Mouse (Mus musculus) hindbrain, embryonic 12.5 days (tissue): ENCODE data around the gene Zfp787. TPM values are rescaled to one million over a fixed set of nuclear protein-coding genes. Genes with fewer than 3 reads are reported as not detected.

Source experiments
- polyA plus RNA-seq: library from polyadenylated mRNA; unstranded; fragments of >200 nt; fragmentation: Nextera tagmentation; extraction: Ambion mirVana; gene quantifications from 2 replicates; pipeline ENCODE4 v1.2.1, GENCODE M21; 2016

Zfp787 gene
- polyA plus RNA-seq, 1 experiment from 2014 or later, result 32.5 TPM

Other genes with a start within 250 kb of the Zfp787 start
- gene Vmn1r65, start 145.0 kb downstream of the Zfp787 start, polyA plus RNA-seq, result not detected in 2 replicates
- not detected in 2 replicates for gene Nlrp4c, start 110.8 kb downstream of the Zfp787 start, polyA plus RNA-seq
- 79.0 and 83.6 TPM in 2 replicates for gene Zfp444, start 16.2 kb upstream of the Zfp787 start, polyA plus RNA-seq
- not detected in 2 replicates for gene Galp, start 41.1 kb upstream of the Zfp787 start, polyA plus RNA-seq
- not detected in 2 replicates for gene Zscan5b, start 66.3 kb upstream of the Zfp787 start, polyA plus RNA-seq
- not detected in 2 replicates for gene Epp13, start 96.7 kb upstream of the Zfp787 start, polyA plus RNA-seq
- gene Zfp667, start 130.6 kb upstream of the Zfp787 start, polyA plus RNA-seq, result 15.5 and 19.7 TPM in 2 replicates
- 10.8 and 12.1 TPM in 2 replicates for gene Zfp583, start 175.3 kb upstream of the Zfp787 start, polyA plus RNA-seq
- gene Gm3854, start 187.8 kb upstream of the Zfp787 start, polyA plus RNA-seq, result 4.8 and 5.4 TPM in 2 replicates
- gene Zfp78, start 207.3 kb upstream of the Zfp787 start, polyA plus RNA-seq, result 2.8 and 3.0 TPM in 2 replicates
- 15.9 and 16.4 TPM in 2 replicates for gene Zfp28, start 227.3 kb upstream of the Zfp787 start, polyA plus RNA-seq
- 1.5 TPM in 2 replicates for gene Smim17, start 242.7 kb upstream of the Zfp787 start, polyA plus RNA-seq